Mouse (Mus musculus) forebrain, embryonic 13.5 days (tissue): Measurements from ENCODE around the gene Micu1. TPM values are rescaled to one million over a fixed set of nuclear protein-coding genes. Genes with fewer than 3 reads are reported as not detected.

Experiments used
- ATAC-seq: fragments of 200-750 bp; cut with Nextera tagmentation; 2 replicates; pipeline ENCODE4 v1.8.0; 2017
- H3K27ac ChIP-seq: fragments of 300-500 bp; sonication (generic); 2 replicates; pipeline ENCODE4 v1.5.1; 2015; ENCODE audit warnings: inconsistent platforms, mild to moderate bottlenecking, moderate library complexity
- H3K27me3 ChIP-seq: fragments of 300-500 bp; sonication (generic); 2 replicates; pipeline ENCODE4 v1.6.1; 2015; ENCODE audit warnings: mild to moderate bottlenecking, inconsistent platforms
- H3K36me3 ChIP-seq: fragments of 300-500 bp; sonication (generic); 2 replicates; pipeline ENCODE4 v1.6.1; 2015; ENCODE audit warnings: mild to moderate bottlenecking, inconsistent platforms; ENCODE audit not compliant: poor library complexity, severe bottlenecking
- H3K4me1 ChIP-seq: fragments of 300-500 bp; sonication (generic); 2 replicates; pipeline ENCODE4 v1.6.1; 2015; ENCODE audit warnings: inconsistent platforms
- H3K4me2 ChIP-seq: fragments of 300-500 bp; sonication (generic); 2 replicates; pipeline ENCODE4 v1.6.1; 2015; ENCODE audit warnings: inconsistent platforms, mild to moderate bottlenecking, moderate library complexity
- H3K4me3 ChIP-seq: fragments of 300-500 bp; sonication (generic); 2 replicates; pipeline ENCODE4 v1.5.1; 2015; ENCODE audit warnings: mild to moderate bottlenecking, inconsistent platforms
- H3K9ac ChIP-seq: fragments of 300-500 bp; sonication (generic); 2 replicates; pipeline ENCODE4 v1.6.1; 2015; ENCODE audit warnings: mild to moderate bottlenecking, inconsistent platforms
- H3K9me3 ChIP-seq: fragments of 300-500 bp; sonication (generic); replicated peaks from 2 replicates; pipeline ENCODE4 v1.6.1; 2016; ENCODE audit warnings: inconsistent platforms
- WGBS: fragments of 180-500 bp; shearing (Covaris S2); methylation state at CpG from one replicate; pipeline ENCODE4 v1.1.7; 2015; 5-methylcytosine and 5-hydroxymethylcytosine counted together
- polyA plus RNA-seq: library from polyadenylated mRNA; unstranded; fragments of >200 nt; fragmentation: Nextera tagmentation; extraction: Ambion mirVana; gene quantifications from 2 replicates; pipeline ENCODE4 v1.2.1, GENCODE M21; 2015

The Micu1 gene
- polyA plus RNA-seq, 1 experiment from 2014 or later, result 69.0 TPM

GRCm38 (mm10) chr10:59843125-59843524 lies 140.8 kb downstream of the Micu1 start:
- WGBS, result 41% methylated on average over 5 of the region's 5 CpGs
- Histone ChIP-seq H3K9ac (no peak overlapping the region), H3K27me3 (no peaks in the 10 kb centered on the region), H3K27ac (no peak overlapping the region), H3K4me1 (no peaks in the 10 kb centered on the region), H3K36me3 (no peaks in the 10 kb centered on the region), H3K4me2 (no peak overlapping the region), H3K4me3 (no peak overlapping the region), H3K9me3 (no peaks in the 10 kb centered on the region)
- ATAC-seq, result no peak

GRCm38 (mm10) chr10:59844686-59845085 lies 142.4 kb downstream of the Micu1 start:
- no peak for ATAC-seq
- no peak overlapping the region for H3K27ac ChIP-seq
- WGBS, result 89% methylated on average over 9 of the region's 9 CpGs
- H3K9me3 ChIP-seq, result no peaks in the 10 kb centered on the region
- no peak overlapping the region for H3K4me2 ChIP-seq
- no peaks in the 10 kb centered on the region; the same call in 1 of the 2 replicates for H3K4me1 ChIP-seq
- H3K36me3 ChIP-seq, result no peaks in the 10 kb centered on the region
- H3K9ac ChIP-seq, result no peak overlapping the region
- H3K4me3 ChIP-seq, result no peak overlapping the region
- no peaks in the 10 kb centered on the region for H3K27me3 ChIP-seq

- Histone ChIP-seq H3K4me1 (no peaks in the 10 kb centered on the region; the same call in 1 of the 2 replicates), H3K4me3 (no peak overlapping the region), H3K9me3 (no peaks in the 10 kb centered on the region), H3K36me3 (no peaks in the 10 kb centered on the region), H3K4me2 (no peak overlapping the region), H3K27ac (no peak overlapping the region), H3K9ac (no peak overlapping the region), H3K27me3 (no peaks in the 10 kb centered on the region)
- ATAC-seq, result no peak
- 77% methylated on average over 6 of the region's 6 CpGs for WGBS
Measured at GRCm38 (mm10) chr10:59846416-59846815, 144.1 kb downstream of the Micu1 start.

- Histone ChIP-seq H3K27ac (no peak overlapping the region), H3K36me3 (no peaks in the 10 kb centered on the region), H3K9me3 (no peaks in the 10 kb centered on the region), H3K9ac (no peak overlapping the region), H3K4me3 (no peak overlapping the region), H3K27me3 (no peaks in the 10 kb centered on the region), H3K4me2 (no peak overlapping the region), H3K4me1 (no peaks in the 10 kb centered on the region; the same call in 1 of the 2 replicates)
- ATAC-seq, result no peak
- WGBS, result 81% methylated on average over 11 of the region's 11 CpGs
Measured at GRCm38 (mm10) chr10:59848079-59848877, 146.0 kb downstream of the Micu1 start.

- H3K4me2 ChIP-seq, result no peak overlapping the region
- H3K4me3 ChIP-seq, result no peak overlapping the region
- no peak overlapping the region for H3K27ac ChIP-seq
- no peak overlapping the region for H3K9ac ChIP-seq
- no peaks in the 10 kb centered on the region; the same call in 1 of the 2 replicates for H3K4me1 ChIP-seq
- H3K36me3 ChIP-seq, result no peaks in the 10 kb centered on the region
- WGBS, result 70% methylated on average over 9 of the region's 9 CpGs
- no peaks in the 10 kb centered on the region for H3K9me3 ChIP-seq
- no peaks in the 10 kb centered on the region for H3K27me3 ChIP-seq
- ATAC-seq, result no peak
Measured at GRCm38 (mm10) chr10:59848953-59849352, 146.7 kb downstream of the Micu1 start.

- no peak overlapping the region for H3K27ac ChIP-seq
- ATAC-seq, result no peak
Measured at GRCm38 (mm10) chr10:59849371-59849770, 147.1 kb downstream of the Micu1 start.

GRCm38 (mm10) chr10:59857157-59857556 lies 154.9 kb downstream of the Micu1 start:
- no peaks in the 10 kb centered on the region for H3K36me3 ChIP-seq
- no peak overlapping the region for H3K27ac ChIP-seq
- no peak overlapping the region for H3K9ac ChIP-seq
- H3K4me2 ChIP-seq, result no peak overlapping the region
- H3K9me3 ChIP-seq, result no peaks in the 10 kb centered on the region
- no peak overlapping the region for H3K4me3 ChIP-seq
- H3K27me3 ChIP-seq, result no peaks in the 10 kb centered on the region
- no peak for ATAC-seq
- 0 out of 2 replicates have a peak, but pooled peaks cover 3% of the 10 kb centered on the region for H3K4me1 ChIP-seq
- 84% methylated on average over 5 of the region's 5 CpGs for WGBS

More at GRCm38 (mm10) chr10:59849371-59849770, 147.1 kb downstream of the Micu1 start:
- WGBS, result 93% methylated on average over 7 of the region's 7 CpGs
- no peaks in the 10 kb centered on the region for H3K36me3 ChIP-seq
- no peaks in the 10 kb centered on the region; the same call in 1 of the 2 replicates for H3K4me1 ChIP-seq
- H3K27me3 ChIP-seq, result no peaks in the 10 kb centered on the region
- no peaks in the 10 kb centered on the region for H3K9me3 ChIP-seq
- H3K4me2 ChIP-seq, result no peak overlapping the region
- no peak overlapping the region for H3K9ac ChIP-seq
- H3K4me3 ChIP-seq, result no peak overlapping the region

- no peak overlapping the region for H3K4me2 ChIP-seq
- no peaks in the 10 kb centered on the region for H3K27me3 ChIP-seq
- 88% methylated on average over 9 of the region's 9 CpGs for WGBS
- ATAC-seq, result no peak
- peaks cover 10% of the 10 kb centered on the region for H3K4me1 ChIP-seq
- H3K36me3 ChIP-seq, result peaks cover 8% of the 10 kb centered on the region; the same call in 1 of the 2 replicates
- H3K9me3 ChIP-seq, result no peaks in the 10 kb centered on the region
- H3K9ac ChIP-seq, result no peak overlapping the region
- no peak overlapping the region for H3K4me3 ChIP-seq
- no peak overlapping the region for H3K27ac ChIP-seq
Measured at GRCm38 (mm10) chr10:59860684-59861083, 158.4 kb downstream of the Micu1 start.

- WGBS, result 89% methylated on average over 10 of the region's 10 CpGs
- no peak overlapping the region for H3K4me3 ChIP-seq
- no peak for ATAC-seq
Measured at GRCm38 (mm10) chr10:59861201-59861600, 158.9 kb downstream of the Micu1 start.

GRCm38 (mm10) chr10:59862816-59863440 lies 160.7 kb downstream of the Micu1 start:
- no peak overlapping the region for H3K27ac ChIP-seq
- H3K27me3 ChIP-seq, result no peaks in the 10 kb centered on the region
- no peak for ATAC-seq
- WGBS, result 77% methylated on average over 6 of the region's 6 CpGs
- H3K36me3 ChIP-seq, result peaks cover 8% of the 10 kb centered on the region; the same call in 1 of the 2 replicates
- no peak overlapping the region for H3K4me2 ChIP-seq
- no peak overlapping the region for H3K4me3 ChIP-seq
- H3K9ac ChIP-seq, result no peak overlapping the region
- H3K4me1 ChIP-seq, result peaks cover 10% of the 10 kb centered on the region
- no peaks in the 10 kb centered on the region for H3K9me3 ChIP-seq

More at GRCm38 (mm10) chr10:59861201-59861600, 158.9 kb downstream of the Micu1 start:
- no peak overlapping the region for H3K27ac ChIP-seq
- no peaks in the 10 kb centered on the region for H3K27me3 ChIP-seq
- H3K9me3 ChIP-seq, result no peaks in the 10 kb centered on the region
- H3K9ac ChIP-seq, result no peak overlapping the region
- no peak overlapping the region for H3K4me2 ChIP-seq
- H3K36me3 ChIP-seq, result peaks cover 8% of the 10 kb centered on the region; the same call in 1 of the 2 replicates
- H3K4me1 ChIP-seq, result peaks cover 10% of the 10 kb centered on the region

- no peaks in the 10 kb centered on the region for H3K27me3 ChIP-seq
- peaks cover 10% of the 10 kb centered on the region for H3K4me1 ChIP-seq
- peak overlapping the region; percentile 17; the same call in 1 of the 2 replicates for H3K9ac ChIP-seq
- no peak for ATAC-seq
- H3K4me2 ChIP-seq, result no peak overlapping the region
- H3K9me3 ChIP-seq, result no peaks in the 10 kb centered on the region
- 57% methylated on average over 4 of the region's 4 CpGs for WGBS
- H3K36me3 ChIP-seq, result peaks cover 8% of the 10 kb centered on the region; the same call in 1 of the 2 replicates
- H3K4me3 ChIP-seq, result no peak overlapping the region
- H3K27ac ChIP-seq, result no peak overlapping the region
Measured at GRCm38 (mm10) chr10:59863620-59864019, 161.3 kb downstream of the Micu1 start.

GRCm38 (mm10) chr10:59864232-59864875 lies 162.1 kb downstream of the Micu1 start:
- ATAC-seq, result peak; percentile 44
- Histone ChIP-seq H3K9ac (no peak overlapping the region), H3K4me2 (no peak overlapping the region), H3K4me1 (peaks cover 9% of the 10 kb centered on the region), H3K27me3 (no peaks in the 10 kb centered on the region), H3K27ac (no peak overlapping the region; the same call in 1 of the 2 replicates), H3K9me3 (no peaks in the 10 kb centered on the region), H3K36me3 (peaks cover 8% of the 10 kb centered on the region; the same call in 1 of the 2 replicates), H3K4me3 (no peak overlapping the region)
- 72% methylated on average over 19 of the region's 19 CpGs for WGBS
